Mouse (Mus musculus) limb, embryonic 10.5 days (tissue): ENCODE measurements around the gene Prom2. TPM values are rescaled to one million over a fixed set of nuclear protein-coding genes. Genes with fewer than 3 reads are reported as not detected.

ENCODE experiments used
- DNase-seq: peaks from one replicate; pipeline ENCODE4 v3.0.0-alpha.2; 2017; ENCODE audit warnings: low spot score
- H3K27ac ChIP-seq: fragments of 300-500 bp; sonication (generic); 2 replicates; pipeline ENCODE4 v1.5.1; 2016; ENCODE audit warnings: mild to moderate bottlenecking
- H3K27me3 ChIP-seq: fragments of 300-500 bp; sonication (generic); 2 replicates; pipeline ENCODE4 v1.6.1; 2016; ENCODE audit warnings: low read depth, mild to moderate bottlenecking; ENCODE audit not compliant: poor library complexity, severe bottlenecking
- H3K36me3 ChIP-seq: fragments of 300-500 bp; sonication (generic); 2 replicates; pipeline ENCODE4 v1.6.1; 2016; ENCODE audit warnings: mild to moderate bottlenecking, moderate library complexity
- H3K4me1 ChIP-seq: fragments of 300-500 bp; sonication (generic); 2 replicates; pipeline ENCODE4 v1.6.1; 2016
- H3K4me3 ChIP-seq: fragments of 300-500 bp; sonication (generic); 2 replicates; pipeline ENCODE4 v1.5.1; 2016; ENCODE audit warnings: mild to moderate bottlenecking, moderate library complexity
- H3K9me3 ChIP-seq: fragments of 300-500 bp; sonication (generic); replicated peaks from 2 replicates; pipeline ENCODE4 v1.6.1; 2016; ENCODE audit warnings: mild to moderate bottlenecking
- WGBS: fragments of 180-500 bp; shearing (Covaris S2); methylation state at CpG from one replicate; pipeline ENCODE4 v1.1.7; 2016; 5-methylcytosine and 5-hydroxymethylcytosine counted together
- polyA plus RNA-seq: library from polyadenylated mRNA; unstranded; fragments of >200 nt; fragmentation: Nextera tagmentation; extraction: Ambion mirVana; gene quantifications from 2 replicates; pipeline ENCODE4 v1.2.1, GENCODE M21; 2016

The Prom2 gene
- polyA plus RNA-seq, 1 experiment from 2014 or later = 2.6 TPM

DNA sequence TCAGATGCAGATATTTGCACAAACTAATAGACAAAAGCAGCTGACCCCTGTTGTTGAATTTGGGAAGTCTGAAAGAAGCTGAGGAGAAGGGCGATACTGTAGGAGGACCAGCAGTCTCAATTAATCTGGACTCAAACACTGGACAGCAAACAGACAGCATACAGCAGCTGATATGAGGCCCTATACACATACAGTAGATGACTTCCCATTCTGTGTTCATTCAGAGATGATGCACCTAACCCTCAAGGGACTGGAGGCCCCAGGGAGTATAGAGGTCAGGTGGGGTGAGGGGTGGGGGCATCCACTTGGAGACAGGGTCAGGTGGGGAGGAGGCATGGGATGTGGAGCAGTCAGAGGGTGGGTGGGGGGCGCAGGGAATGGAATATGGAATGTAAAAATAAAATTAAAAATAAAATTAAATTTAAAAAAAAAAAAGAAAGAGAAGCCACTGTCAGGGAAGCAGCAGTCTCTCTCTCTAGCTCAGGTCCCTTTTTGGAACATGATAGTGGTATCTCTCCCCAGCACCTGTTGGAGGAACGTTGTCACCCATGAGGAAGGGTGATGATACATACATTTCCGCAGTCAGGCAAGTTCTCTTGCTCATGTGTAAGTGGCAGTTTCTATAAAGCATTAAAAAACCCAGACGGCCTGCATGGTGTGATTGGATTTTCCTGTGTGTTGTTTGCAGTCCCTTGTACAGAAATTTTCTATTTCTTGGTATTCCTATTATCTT is 7.2 kb upstream of the Prom2 start:
- H3K4me3 ChIP-seq = no peak overlapping the region
- no peaks in the 10 kb centered on the region for H3K36me3 ChIP-seq
- H3K4me1 ChIP-seq = 0 out of 2 replicates have a peak, but pooled peaks cover 6% of the 10 kb centered on the region
- no peak for DNase-seq
- no peaks in the 10 kb centered on the region for H3K9me3 ChIP-seq
- H3K27me3 ChIP-seq = peaks cover 13% of the 10 kb centered on the region
- H3K27ac ChIP-seq = no peak overlapping the region
- 84% methylated on average over 5 of the region's 5 CpGs for WGBS

DNA sequence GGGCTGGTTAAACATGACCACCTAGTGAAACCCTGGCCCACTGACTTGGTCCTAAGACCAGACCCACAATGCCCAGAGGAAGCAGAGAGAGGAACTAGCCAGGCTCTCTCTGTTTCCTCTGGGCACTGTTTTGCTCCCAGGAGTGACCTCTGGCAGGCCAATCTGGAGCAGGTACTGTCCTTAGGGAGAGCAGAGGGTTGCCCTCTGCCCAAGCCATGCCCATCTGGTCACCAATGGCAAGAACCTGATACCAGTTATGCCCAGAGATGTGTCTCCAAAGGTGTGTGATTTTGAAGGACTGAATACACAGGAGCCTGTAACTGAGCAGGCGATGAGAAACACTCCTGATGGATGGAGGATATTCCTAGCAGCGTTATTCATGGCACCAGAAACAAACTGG is 430 bp upstream of the Prom2 start:
- Histone ChIP-seq H3K27me3 (peaks cover 78% of the 10 kb centered on the region), H3K9me3 (no peaks in the 10 kb centered on the region)
- WGBS = 88% methylated on average over 2 of the region's 2 CpGs

DNA sequence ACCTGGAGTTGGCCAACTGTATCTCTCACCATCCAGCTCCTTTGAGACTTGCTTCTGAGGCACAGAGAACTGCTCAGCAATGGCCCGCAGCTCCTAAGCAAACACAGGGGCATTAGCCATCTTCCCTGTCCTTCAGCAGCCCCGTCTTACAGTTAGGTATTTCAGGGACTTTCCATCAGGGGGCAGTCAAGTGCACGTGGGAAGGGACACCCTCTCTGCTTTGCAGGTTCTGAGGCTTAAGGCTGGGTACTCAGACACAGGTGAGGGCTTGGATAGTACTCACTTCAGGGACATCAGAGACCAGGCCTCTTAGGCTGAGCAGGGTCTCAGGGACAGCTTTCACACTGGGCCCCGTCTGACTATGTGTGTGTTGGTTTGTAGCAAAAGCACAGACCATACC is 1.8 kb downstream of the Prom2 start:
- WGBS = 29% methylated on average over 4 of the region's 4 CpGs
- peaks cover 7% of the 10 kb centered on the region for H3K4me1 ChIP-seq
- H3K27me3 ChIP-seq = peaks cover 82% of the 10 kb centered on the region
- H3K36me3 ChIP-seq = no peaks in the 10 kb centered on the region
- H3K4me3 ChIP-seq = no peak overlapping the region
- no peak for DNase-seq
- H3K9me3 ChIP-seq = no peaks in the 10 kb centered on the region
- H3K27ac ChIP-seq = no peak overlapping the region

More for the DNA sequence above, 430 bp upstream of the Prom2 start:
- Histone ChIP-seq H3K36me3 (no peaks in the 10 kb centered on the region), H3K4me3 (no peak overlapping the region), H3K4me1 (peaks cover 7% of the 10 kb centered on the region), H3K27ac (no peak overlapping the region)
- no peak for DNase-seq

DNA sequence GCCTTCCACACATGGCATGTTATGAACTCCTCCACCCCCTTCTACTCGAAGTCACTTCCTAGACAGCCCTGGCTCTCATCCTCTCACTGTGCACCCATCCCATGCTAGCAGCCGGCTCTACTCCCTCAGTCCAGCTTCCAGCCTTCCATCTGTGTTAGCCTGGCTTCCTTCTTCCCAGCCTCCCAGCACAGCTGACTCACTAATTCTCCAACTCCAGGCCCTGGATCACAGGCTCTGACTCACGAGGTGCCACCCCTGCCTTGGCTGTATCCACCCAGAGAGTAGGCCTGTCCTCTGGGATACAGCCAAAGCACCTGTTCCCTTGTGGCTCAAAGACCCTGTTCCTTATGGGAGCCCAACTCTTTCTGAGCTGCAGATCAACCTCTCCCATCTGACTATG is 3.7 kb downstream of the Prom2 start:
- Histone ChIP-seq H3K27ac (no peak overlapping the region), H3K9me3 (no peaks in the 10 kb centered on the region), H3K27me3 (peaks cover 62% of the 10 kb centered on the region), H3K36me3 (no peaks in the 10 kb centered on the region), H3K4me1 (peaks cover 7% of the 10 kb centered on the region), H3K4me3 (no peak overlapping the region)
- DNase-seq = no peak
- WGBS = 67% methylated on average over 3 of the region's 3 CpGs

DNA sequence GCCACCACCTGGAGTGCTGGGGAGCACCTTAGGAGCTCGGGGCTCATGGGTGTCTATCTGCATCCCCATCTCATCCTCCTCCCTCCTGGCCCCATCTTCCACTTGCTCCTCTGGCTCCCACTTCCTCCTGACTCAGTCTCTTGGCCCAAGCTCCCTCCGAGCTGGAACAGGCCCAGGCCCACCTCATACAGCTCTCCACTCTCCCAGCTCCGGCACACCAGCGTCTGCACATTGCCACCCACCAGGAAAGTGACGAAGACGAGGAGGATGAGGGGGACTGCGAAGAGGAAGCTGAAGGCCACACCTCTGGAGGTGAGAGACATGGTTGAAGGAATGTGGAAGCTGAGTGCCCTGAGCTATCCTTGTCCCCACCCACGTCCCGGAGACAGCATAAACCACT is 5.9 kb downstream of the Prom2 start:
- Histone ChIP-seq H3K4me3 (no peak overlapping the region), H3K9me3 (no peaks in the 10 kb centered on the region), H3K27me3 (peaks cover 40% of the 10 kb centered on the region), H3K27ac (no peak overlapping the region), H3K4me1 (no peaks in the 10 kb centered on the region), H3K36me3 (no peaks in the 10 kb centered on the region)
- DNase-seq = no peak
- WGBS = 86% methylated on average over 9 of the region's 9 CpGs

DNA sequence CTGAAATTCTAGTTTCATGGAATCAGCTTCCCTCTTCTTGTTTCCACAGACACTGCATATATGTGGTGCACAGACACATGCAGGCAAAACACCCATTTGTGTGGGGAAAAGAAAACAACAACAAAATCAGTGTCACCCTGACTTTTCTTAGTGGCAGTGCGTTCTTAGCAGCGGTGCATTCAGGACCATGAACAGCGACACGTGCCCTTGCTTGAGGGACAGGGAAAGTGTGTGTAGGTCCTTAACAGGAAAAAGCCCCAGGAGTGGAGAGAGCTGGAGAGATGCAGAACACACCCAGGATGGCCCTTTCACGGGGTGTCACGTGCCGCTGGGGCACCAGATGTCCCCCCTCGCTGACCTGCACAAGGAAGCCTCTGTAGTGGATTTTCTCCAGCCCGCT is 8.9 kb downstream of the Prom2 start:
- Histone ChIP-seq H3K4me1 (no peaks in the 10 kb centered on the region), H3K27me3 (peaks cover 10% of the 10 kb centered on the region; the same call in 1 of the 2 replicates), H3K36me3 (no peaks in the 10 kb centered on the region), H3K27ac (no peak overlapping the region), H3K9me3 (no peaks in the 10 kb centered on the region), H3K4me3 (no peak overlapping the region)
- peak; percentile 75 for DNase-seq
- WGBS = 12% methylated on average over 9 of the region's 9 CpGs

DNA sequence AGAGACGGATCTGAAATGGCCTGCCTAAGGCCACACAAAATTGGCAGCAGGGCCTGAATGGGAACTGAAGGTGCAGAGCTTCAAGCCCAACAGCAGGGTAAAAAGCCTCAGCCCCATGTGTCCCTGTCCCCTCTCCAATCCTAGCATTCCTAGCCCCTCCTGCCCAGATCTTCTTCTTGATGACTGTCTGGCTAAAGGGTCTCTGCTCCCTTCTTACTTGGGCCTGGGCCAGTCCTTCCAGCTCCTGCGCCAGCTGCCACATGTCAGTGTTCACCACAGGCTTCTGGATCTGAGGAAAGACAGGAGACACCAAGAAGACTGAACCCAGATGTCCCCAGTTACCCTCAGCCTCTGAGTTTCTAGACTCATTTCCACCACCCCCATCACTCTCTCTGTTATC is 9.7 kb downstream of the Prom2 start:
- no peaks in the 10 kb centered on the region for H3K9me3 ChIP-seq
- H3K27me3 ChIP-seq = peaks cover 3% of the 10 kb centered on the region; the same call in 1 of the 2 replicates
- DNase-seq = no peak
- H3K27ac ChIP-seq = no peak overlapping the region
- H3K4me3 ChIP-seq = no peak overlapping the region
- H3K4me1 ChIP-seq = no peaks in the 10 kb centered on the region
- WGBS = 73% methylated on average over 2 of the region's 2 CpGs
- no peaks in the 10 kb centered on the region for H3K36me3 ChIP-seq

DNA sequence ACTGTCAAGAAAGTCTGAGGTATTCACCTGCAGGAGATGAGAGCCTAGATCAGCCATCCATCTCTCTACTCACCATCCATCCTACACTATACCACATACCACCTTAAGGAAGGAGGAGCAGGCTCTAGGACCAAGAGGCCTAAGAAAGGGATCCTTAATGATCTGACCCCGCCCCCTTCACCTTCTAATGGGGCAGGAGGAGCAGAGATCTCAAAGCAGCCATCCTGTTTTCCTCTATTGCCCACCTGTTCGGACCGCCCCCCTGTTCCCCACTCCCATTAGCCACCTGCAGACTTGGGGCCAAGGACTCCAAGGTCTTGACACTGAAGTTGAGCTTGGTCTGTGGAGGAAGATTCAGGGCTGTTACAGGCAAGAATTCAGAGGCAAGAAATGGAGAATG is 10.8 kb downstream of the Prom2 start:
- no peaks in the 10 kb centered on the region for H3K4me1 ChIP-seq
- H3K27me3 ChIP-seq = no peaks in the 10 kb centered on the region
- 74% methylated on average over 3 of the region's 3 CpGs for WGBS
- no peak overlapping the region for H3K27ac ChIP-seq
- H3K36me3 ChIP-seq = no peaks in the 10 kb centered on the region
- H3K4me3 ChIP-seq = no peak overlapping the region
- no peak for DNase-seq
- no peaks in the 10 kb centered on the region for H3K9me3 ChIP-seq

DNA sequence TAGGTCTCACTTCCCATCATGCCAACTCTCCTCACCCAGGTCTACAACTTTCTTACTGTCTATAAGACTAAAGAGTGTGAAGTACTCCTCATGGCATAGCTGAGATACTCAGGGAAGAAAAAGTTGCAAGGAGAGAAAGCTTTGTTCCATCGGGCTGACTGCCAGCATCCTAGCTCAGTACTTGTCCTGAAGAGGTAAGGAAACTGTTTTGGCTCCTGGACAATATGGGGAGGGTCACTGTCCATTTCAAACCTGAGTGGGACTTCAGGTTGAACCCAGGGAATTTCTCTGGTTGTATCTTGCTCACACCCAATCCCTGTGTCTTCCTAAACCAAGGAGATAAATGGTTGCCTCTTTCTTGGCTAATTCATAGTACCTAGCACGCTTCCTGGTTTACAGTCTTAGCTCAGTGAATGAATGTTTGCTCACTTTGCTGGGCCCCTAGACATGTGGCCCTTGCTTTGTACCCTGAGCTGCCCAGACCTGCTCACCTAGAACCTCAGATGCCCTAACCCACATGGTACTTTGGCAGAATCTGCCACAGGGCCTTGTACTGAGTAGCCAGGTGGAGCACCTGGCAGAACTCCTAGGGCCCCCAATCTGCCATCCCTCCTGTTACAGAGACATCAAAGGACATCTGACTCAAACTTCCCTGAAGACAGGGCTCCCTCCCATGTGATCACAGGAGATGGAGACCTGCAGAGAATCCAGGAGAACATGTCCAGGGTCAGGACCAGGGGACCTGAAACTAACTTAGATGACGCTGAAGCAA is 16.1 kb downstream of the Prom2 start:
- Histone ChIP-seq H3K36me3 (no peaks in the 10 kb centered on the region), H3K4me1 (peaks cover 24% of the 10 kb centered on the region), H3K27ac (no peak overlapping the region), H3K4me3 (no peak overlapping the region), H3K9me3 (no peaks in the 10 kb centered on the region), H3K27me3 (peaks cover 10% of the 10 kb centered on the region; the same call in 1 of the 2 replicates)
- no peak for DNase-seq
- 84% methylated on average over 3 of the region's 3 CpGs for WGBS

DNA sequence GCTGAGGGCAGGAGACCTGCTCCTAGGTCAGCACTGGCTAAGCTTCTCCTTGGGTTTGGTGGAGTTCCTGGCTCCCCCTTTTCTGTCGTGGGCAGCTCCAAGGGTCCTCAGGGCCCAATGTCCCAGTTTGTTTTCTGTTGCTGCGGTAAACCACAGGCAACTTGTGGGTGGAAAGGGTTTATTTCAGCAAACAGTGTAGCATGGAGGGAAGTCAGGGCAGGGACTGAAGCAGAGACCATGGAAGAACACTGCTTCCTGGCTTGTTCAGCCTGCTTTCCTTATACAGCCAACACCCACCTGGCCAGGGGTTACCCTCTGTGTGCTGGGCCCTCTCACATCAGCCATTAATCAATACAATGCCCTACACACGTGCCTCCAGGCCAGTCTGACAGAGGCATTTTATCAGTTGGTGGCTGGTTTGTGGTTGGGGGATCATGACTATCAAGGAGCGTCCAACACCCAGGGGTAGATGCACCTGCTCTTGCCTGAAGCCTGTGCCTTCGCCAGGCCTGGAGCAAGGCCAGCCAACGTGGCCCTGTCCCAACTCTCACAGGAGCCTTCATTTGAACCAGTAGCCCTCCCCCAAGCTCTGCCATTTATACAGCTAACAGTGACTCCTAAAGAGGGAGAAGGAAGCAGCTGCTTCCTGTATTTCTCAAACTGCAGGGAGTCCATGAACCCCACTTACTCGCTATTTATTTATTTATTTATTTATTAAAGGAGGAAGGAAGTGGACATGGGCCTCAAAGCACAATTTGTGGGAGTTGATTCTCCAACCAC is 17.1 kb downstream of the Prom2 start:
- Histone ChIP-seq H3K4me1 (peaks cover 30% of the 10 kb centered on the region), H3K27ac (no peak overlapping the region), H3K4me3 (no peak overlapping the region), H3K9me3 (no peaks in the 10 kb centered on the region), H3K36me3 (no peaks in the 10 kb centered on the region), H3K27me3 (peaks cover 10% of the 10 kb centered on the region; the same call in 1 of the 2 replicates)
- WGBS = 67% methylated on average over 7 of the region's 7 CpGs
- no peak for DNase-seq

DNA sequence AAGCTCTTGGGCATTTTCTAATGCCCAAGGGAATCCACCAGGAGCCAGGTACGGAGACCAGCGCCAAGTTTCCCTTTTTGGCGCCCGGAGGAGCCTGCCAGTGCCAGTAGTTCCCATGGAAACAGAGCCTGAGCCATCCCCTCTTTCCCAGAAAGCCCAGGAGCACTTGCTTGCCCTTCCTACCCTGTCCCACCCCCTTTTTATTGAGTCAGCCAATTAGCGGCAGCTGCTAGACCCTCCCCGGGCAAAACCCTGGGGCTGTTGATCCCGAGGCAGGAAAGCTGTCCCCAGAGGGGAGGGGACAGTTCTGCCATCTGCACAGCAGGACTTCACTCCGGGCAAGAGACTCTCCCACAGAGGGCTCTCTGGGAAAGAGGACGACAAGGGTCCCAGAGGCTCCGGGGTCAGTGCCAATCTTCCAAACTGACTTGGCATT is 19.2 kb downstream of the Prom2 start, which contains the start of gene Kcnip3:
Gene Kcnip3, minus strand, starts transcription at position 89 of the 436 bp plus-strand sequence.
- H3K27ac ChIP-seq = peak within 1 kb of the TSS; percentile 46
- no peaks in the 10 kb centered on the region for H3K9me3 ChIP-seq
- peak within 1 kb of the TSS; percentile 40 for H3K4me3 ChIP-seq
- H3K36me3 ChIP-seq = no peaks in the 10 kb centered on the region
- no peak for DNase-seq
- peaks cover 16% of the 10 kb centered on the region; the same call in 1 of the 2 replicates for H3K27me3 ChIP-seq
- WGBS = 2% methylated on average over 10 of the region's 10 CpGs
- H3K4me1 ChIP-seq = peaks cover 40% of the 10 kb centered on the region

DNA sequence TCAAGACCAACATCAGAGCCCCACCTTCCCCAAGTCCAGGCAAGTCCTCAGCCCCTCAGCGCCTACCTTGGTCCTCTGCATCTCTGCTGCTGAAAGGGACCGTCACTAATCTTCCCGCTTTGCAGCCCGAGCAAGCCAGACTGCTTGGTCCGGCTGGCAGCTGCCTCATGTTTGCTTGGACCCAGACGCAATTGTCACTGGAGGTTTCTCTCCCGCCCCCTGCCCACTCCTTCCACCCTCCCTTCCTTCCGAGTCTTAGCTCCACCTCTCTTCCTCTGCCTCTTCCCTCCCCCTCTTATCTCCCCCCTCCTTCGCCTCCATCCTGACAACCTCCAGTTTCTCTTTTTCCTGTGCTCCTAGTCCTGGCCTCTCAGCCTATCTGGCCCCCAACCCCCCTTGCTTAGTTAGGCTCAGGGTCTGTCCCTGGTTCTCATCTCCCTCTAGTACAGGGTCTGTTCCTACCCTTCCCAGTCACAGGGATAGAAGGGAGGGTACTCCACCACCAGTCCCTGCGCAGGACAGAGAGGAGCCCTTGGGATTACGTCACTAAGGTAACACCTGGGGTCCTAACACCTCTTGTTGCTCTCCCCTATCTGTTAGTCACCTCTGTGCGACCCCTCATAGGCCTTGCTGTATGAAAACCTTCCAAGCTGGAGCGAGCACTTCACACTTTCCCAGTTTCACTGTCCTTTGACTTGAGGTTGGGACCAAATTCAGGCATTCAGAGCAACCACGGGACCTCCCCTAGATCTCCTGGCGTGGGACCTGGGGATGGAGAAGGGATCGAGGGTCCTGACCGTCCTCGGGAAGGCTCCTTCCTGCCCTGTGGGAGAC is 19.9 kb downstream of the Prom2 start:
- WGBS = under 1% methylated on average over 18 of the region's 18 CpGs
- H3K27ac ChIP-seq = peak overlapping the region; percentile 46
- H3K4me1 ChIP-seq = peaks cover 40% of the 10 kb centered on the region
- DNase-seq = peak; percentile 47
- peak overlapping the region; percentile 40 for H3K4me3 ChIP-seq
- H3K36me3 ChIP-seq = no peaks in the 10 kb centered on the region
- H3K9me3 ChIP-seq = no peaks in the 10 kb centered on the region
- peaks cover 16% of the 10 kb centered on the region; the same call in 1 of the 2 replicates for H3K27me3 ChIP-seq
